Mouse (Mus musculus): ENCODE results near the gene Prr19.

Gene Prr19

GRCm38 (mm10) chr7:25275555-25276298 is 25.5 kb upstream of the Prr19 start:
- DNase-seq (ENCODE audit: low spot score): no peak

GRCm38 (mm10) chr7:25277405-25277804 is 23.8 kb upstream of the Prr19 start:
- no peak for DNase-seq (ENCODE audit: low spot score)

GRCm38 (mm10) chr7:25277998-25278340 is 23.2 kb upstream of the Prr19 start:
- no peak for DNase-seq (ENCODE audit: low spot score)

GRCm38 (mm10) chr7:25278341-25279075 is 22.7 kb upstream of the Prr19 start:
- peak; percentile 92 for DNase-seq (ENCODE audit: low spot score)

- DNase-seq (ENCODE audit: low spot score): peak; percentile 90
Measured at GRCm38 (mm10) chr7:25279076-25279860, 21.9 kb upstream of the Prr19 start.

- DNase-seq (ENCODE audit: low spot score): no peak
Measured at GRCm38 (mm10) chr7:25279861-25280791, 21.1 kb upstream of the Prr19 start.

- no peak for DNase-seq (ENCODE audit: low spot score)
Measured at GRCm38 (mm10) chr7:25281166-25281733, 20.0 kb upstream of the Prr19 start.

GRCm38 (mm10) chr7:25281734-25282601 is 19.2 kb upstream of the Prr19 start:
- DNase-seq (ENCODE audit: low spot score): peak; percentile 98

GRCm38 (mm10) chr7:25282731-25283211 is 18.4 kb upstream of the Prr19 start:
- peak; percentile 77 for DNase-seq (ENCODE audit: low spot score)

GRCm38 (mm10) chr7:25283637-25284036 is 17.6 kb upstream of the Prr19 start:
- DNase-seq (ENCODE audit: low spot score): no peak

GRCm38 (mm10) chr7:25284171-25284570 is 17.0 kb upstream of the Prr19 start:
- DNase-seq (ENCODE audit: low spot score): no peak

- no peak for DNase-seq (ENCODE audit: low spot score)
Measured at GRCm38 (mm10) chr7:25284766-25285165, 16.4 kb upstream of the Prr19 start.

GRCm38 (mm10) chr7:25285511-25286238 is 15.5 kb upstream of the Prr19 start:
- DNase-seq (ENCODE audit: low spot score): no peak

GRCm38 (mm10) chr7:25286989-25287388 is 14.2 kb upstream of the Prr19 start:
- DNase-seq (ENCODE audit: low spot score): no peak

- no peak for DNase-seq (ENCODE audit: low spot score)
Measured at GRCm38 (mm10) chr7:25288011-25288410, 13.2 kb upstream of the Prr19 start.

- DNase-seq (ENCODE audit: low spot score): no peak
Measured at GRCm38 (mm10) chr7:25288721-25289120, 12.5 kb upstream of the Prr19 start.

GRCm38 (mm10) chr7:25289925-25290324 is 11.3 kb upstream of the Prr19 start:
- no peak for DNase-seq (ENCODE audit: low spot score)

GRCm38 (mm10) chr7:25290463-25290862 is 10.7 kb upstream of the Prr19 start:
- no peak for DNase-seq (ENCODE audit: low spot score)

- no peak for DNase-seq (ENCODE audit: low spot score)
Measured at GRCm38 (mm10) chr7:25290911-25291310, 10.3 kb upstream of the Prr19 start.

Measured in testis, postnatal 14 days (tissue).